7 mouse cellular contexts compared by ENCODE assay signal in the genomic region with DNA sequence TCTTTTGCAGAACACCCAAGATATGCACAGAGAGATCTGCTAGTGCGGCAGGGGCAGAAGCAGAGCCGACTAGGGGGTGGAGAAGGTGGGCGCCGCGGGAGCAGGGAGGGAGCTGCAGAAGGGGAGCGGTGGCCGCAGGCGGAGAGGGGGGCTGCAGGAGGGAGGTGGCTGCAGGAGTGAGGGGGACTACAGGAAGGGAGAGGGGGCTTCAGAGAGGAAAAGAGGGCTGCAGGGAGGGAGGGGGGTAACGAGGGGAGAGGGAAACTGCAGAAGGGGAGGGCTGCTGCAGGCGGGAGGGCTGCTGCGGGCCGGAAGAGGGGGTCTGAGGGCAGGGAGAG. TPM values are rescaled to one million over a fixed set of nuclear protein-coding genes. Genes with fewer than 3 reads are reported as not detected.
A peak's percentile ranks its signal among the peaks of the same experiment; 100 is the strongest.
DNase-seq lines count a peak whose midpoint lies in the region; ATAC-seq and TF ChIP-seq lines count a peak whose summit lies in the region.

No protein-coding gene starts in this region.

- no peaks in the 10 kb centered on the region for H3K9me3 ChIP-seq in embryonic facial prominence, embryonic 13.5 days
- H3K9me3 ChIP-seq in hindbrain, embryonic 14.5 days (ENCODE audit: control insufficient read depth, low read length): no peaks in the 10 kb centered on the region
- H3K9me3 ChIP-seq in midbrain, embryonic 16.5 days (replicated peaks; ENCODE audit: control insufficient read depth, low read length, poor library complexity, severe bottlenecking): no peaks in the 10 kb centered on the region

- peak overlapping the region; percentile 88 for H3K4me2 ChIP-seq in embryonic facial prominence, embryonic 13.5 days
- peak overlapping the region; percentile 90 for H3K4me2 ChIP-seq in hindbrain, embryonic 14.5 days (replicated peaks)
- H3K4me2 ChIP-seq in midbrain, embryonic 16.5 days (ENCODE audit: low read length): peak overlapping the region; percentile 86

- no peak for TF ChIP-seq POLR2A in liver, adult 2 months (IDR thresholded peaks at IDR 0.05; ENCODE audit: extremely low read depth, insufficient read depth, low read length)

- peak overlapping the region; percentile 56 for H3K9ac ChIP-seq in liver, adult 2 months (ENCODE audit: low read depth, low read length)
- H3K9ac ChIP-seq in embryonic facial prominence, embryonic 13.5 days: peak overlapping the region; percentile 85
- peak overlapping the region; percentile 66 for H3K9ac ChIP-seq in hindbrain, embryonic 14.5 days
- peak overlapping the region; percentile 84 for H3K9ac ChIP-seq in midbrain, embryonic 16.5 days (ENCODE audit: low read depth, low read length)

- H3K27ac ChIP-seq in liver, adult 2 months (replicated peaks; ENCODE audit: insufficient read depth, low read depth, low read length): no peak overlapping the region
- H3K27ac ChIP-seq in embryonic facial prominence, embryonic 13.5 days: peak overlapping the region; percentile 98
- peak overlapping the region; percentile 88 for H3K27ac ChIP-seq in hindbrain, embryonic 14.5 days
- H3K27ac ChIP-seq in midbrain, embryonic 16.5 days (ENCODE audit: low read length): peak overlapping the region; percentile 93

- no peaks in the 10 kb centered on the region for H3K4me1 ChIP-seq in liver, adult 2 months (ENCODE audit: control insufficient read depth, insufficient read depth, low read length)
- H3K4me1 ChIP-seq in embryonic facial prominence, embryonic 13.5 days: peaks cover 11% of the 10 kb centered on the region
- H3K4me1 ChIP-seq in hindbrain, embryonic 14.5 days (replicated peaks; ENCODE audit: control insufficient read depth, insufficient read depth, low read length): peaks cover 20% of the 10 kb centered on the region
- peaks cover 22% of the 10 kb centered on the region for H3K4me1 ChIP-seq in midbrain, embryonic 16.5 days (ENCODE audit: control insufficient read depth, insufficient read depth, low read length)

- ATAC-seq in embryonic facial prominence, embryonic 13.5 days (ENCODE audit: insufficient number of reproducible peaks, insufficient read depth, low FRiP score, low TSS enrichment, low read depth): no peak
- peak; percentile 14; the same call in 1 of the 2 replicates for ATAC-seq in hindbrain, embryonic 14.5 days (ENCODE audit: low FRiP score)
- no peak for ATAC-seq in midbrain, embryonic 16.5 days

- no peaks in the 10 kb centered on the region for H3K79me2 ChIP-seq in liver, adult 2 months (ENCODE audit: control insufficient read depth, insufficient read depth, low read length)

- no peak for TF ChIP-seq CTCF in liver, adult 2 months (IDR thresholded peaks at IDR 0.05; ENCODE audit: low read depth, low read length)

- DNase-seq in liver, adult 2 months (ENCODE audit: extremely low read depth, low read depth, low spot score): no peak
- DNase-seq in liver: no peak
- no peak for DNase-seq in hindbrain, embryonic 14.5 days (ENCODE audit: low spot score)
- no peak for DNase-seq in frontal cortex, postnatal 14 days (ENCODE audit: low spot score in 2 of 2)
- DNase-seq in layer of hippocampus, postnatal 36 days: no peak

- H3K4me3 ChIP-seq in liver, adult 2 months (ENCODE audit: insufficient read depth, low read depth, low read length): peak overlapping the region; percentile 50
- peak overlapping the region; percentile 70 for H3K4me3 ChIP-seq in embryonic facial prominence, embryonic 13.5 days
- H3K4me3 ChIP-seq in hindbrain, embryonic 14.5 days (replicated peaks; ENCODE audit: low read length): peak overlapping the region; percentile 60
- H3K4me3 ChIP-seq in midbrain, embryonic 16.5 days (ENCODE audit: low read depth, low read length): peak overlapping the region; percentile 75

- H3K27me3 ChIP-seq in liver, adult 2 months (ENCODE audit: control insufficient read depth, insufficient read depth, low read length): no peaks in the 10 kb centered on the region
- no peaks in the 10 kb centered on the region for H3K27me3 ChIP-seq in embryonic facial prominence, embryonic 13.5 days
- no peaks in the 10 kb centered on the region for H3K27me3 ChIP-seq in hindbrain, embryonic 14.5 days (ENCODE audit: control insufficient read depth, insufficient read depth, low read length)
- H3K27me3 ChIP-seq in midbrain, embryonic 16.5 days (ENCODE audit: control insufficient read depth, insufficient read depth, low read depth, low read length): no peaks in the 10 kb centered on the region

- WGBS in liver, adult 2 months: 10% methylated on average over 12 of the region's 12 CpGs
- WGBS in embryonic facial prominence, embryonic 13.5 days: under 1% methylated on average over 12 of the region's 12 CpGs
- WGBS in hindbrain, embryonic 14.5 days: under 1% methylated on average over 12 of the region's 12 CpGs
- WGBS in midbrain, embryonic 16.5 days: under 1% methylated on average over 9 of the region's 12 CpGs

- peaks cover 10% of the 10 kb centered on the region; the same call in 1 of the 2 replicates for H3K36me3 ChIP-seq in liver, adult 2 months (ENCODE audit: control insufficient read depth, insufficient read depth, low read length)
- H3K36me3 ChIP-seq in embryonic facial prominence, embryonic 13.5 days: peaks cover 58% of the 10 kb centered on the region
- H3K36me3 ChIP-seq in hindbrain, embryonic 14.5 days (replicated peaks; ENCODE audit: control insufficient read depth, insufficient read depth): peaks cover 63% of the 10 kb centered on the region
- H3K36me3 ChIP-seq in midbrain, embryonic 16.5 days (ENCODE audit: control insufficient read depth, insufficient read depth, low read length): peaks cover 45% of the 10 kb centered on the region

RNA-seq across cellular contexts. Expression of a gene that starts 2.4 kb away (rescaled TPM):
- total RNA-seq in liver, adult 2 months (2014; rRNA removed): 0.94 and 1.8 TPM in 2 replicates
- 0.48 and 0.50 TPM in 2 replicates for polyA plus RNA-seq in liver, adult 2 months (2012; rRNA removed)
- 53.8 and 58.5 TPM in 2 replicates for polyA plus RNA-seq in embryonic facial prominence, embryonic 13.5 days (2015; fragmentation: Nextera tagmentation; extraction: Ambion mirVana)
- polyA plus RNA-seq in hindbrain, embryonic 14.5 days (2014; fragmentation: Nextera tagmentation; extraction: Ambion mirVana): 33.5 and 34.0 TPM in 2 replicates
- polyA plus RNA-seq in midbrain, embryonic 16.5 days (2015; fragmentation: Nextera tagmentation; extraction: Ambion mirVana): 46.2 and 46.3 TPM in 2 replicates
- 10 to 100 TPM; 23.6 to 25.6 TPM for total RNA-seq in layer of hippocampus, postnatal 36 days (2021)

RNA-seq across cellular contexts. Expression of a gene that starts 17.9 kb away (rescaled TPM):
- 2.4 and 2.8 TPM in 2 replicates for total RNA-seq in liver, adult 2 months (2014; rRNA removed)
- polyA plus RNA-seq in liver, adult 2 months (2012; rRNA removed): 2.6 and 3.3 TPM in 2 replicates
- 14.3 and 18.8 TPM in 2 replicates for polyA plus RNA-seq in embryonic facial prominence, embryonic 13.5 days (2015; fragmentation: Nextera tagmentation; extraction: Ambion mirVana)
- 19.6 and 20.9 TPM in 2 replicates for polyA plus RNA-seq in hindbrain, embryonic 14.5 days (2014; fragmentation: Nextera tagmentation; extraction: Ambion mirVana)
- 22.2 and 23.1 TPM in 2 replicates for polyA plus RNA-seq in midbrain, embryonic 16.5 days (2015; fragmentation: Nextera tagmentation; extraction: Ambion mirVana)
- 10 to 100 TPM; 12.2 to 14.8 TPM for total RNA-seq in layer of hippocampus, postnatal 36 days (2021)

RNA-seq across cellular contexts. Expression of a gene that starts 28.4 kb away (rescaled TPM):
- total RNA-seq in liver, adult 2 months (2014; rRNA removed): 2.9 and 3.6 TPM in 2 replicates
- polyA plus RNA-seq in liver, adult 2 months (2012; rRNA removed): 1.3 TPM in 2 replicates
- polyA plus RNA-seq in embryonic facial prominence, embryonic 13.5 days (2015; fragmentation: Nextera tagmentation; extraction: Ambion mirVana): 10.7 and 10.8 TPM in 2 replicates
- polyA plus RNA-seq in hindbrain, embryonic 14.5 days (2014; fragmentation: Nextera tagmentation; extraction: Ambion mirVana): 8.1 and 9.5 TPM in 2 replicates
- 7.1 and 7.5 TPM in 2 replicates for polyA plus RNA-seq in midbrain, embryonic 16.5 days (2015; fragmentation: Nextera tagmentation; extraction: Ambion mirVana)
- 10 to 100 TPM; 12.3 to 13.9 TPM for total RNA-seq in layer of hippocampus, postnatal 36 days (2021)

RNA-seq across cellular contexts. Expression of a gene that starts 35.1 kb away (rescaled TPM):
- total RNA-seq in liver, adult 2 months (2014; rRNA removed): not detected in 2 replicates
- polyA plus RNA-seq in liver, adult 2 months (2012; rRNA removed): not detected in 2 replicates
- polyA plus RNA-seq in embryonic facial prominence, embryonic 13.5 days (2015; fragmentation: Nextera tagmentation; extraction: Ambion mirVana): 0.25 TPM in 1 of 2 replicates, not detected in the other
- polyA plus RNA-seq in hindbrain, embryonic 14.5 days (2014; fragmentation: Nextera tagmentation; extraction: Ambion mirVana): 0.31 TPM in 1 of 2 replicates, not detected in the other
- polyA plus RNA-seq in midbrain, embryonic 16.5 days (2015; fragmentation: Nextera tagmentation; extraction: Ambion mirVana): 0.29 TPM in 1 of 2 replicates, not detected in the other
- total RNA-seq in layer of hippocampus, postnatal 36 days (2021): not detected

RNA-seq across cellular contexts. Expression of a gene that starts 44.0 kb away (rescaled TPM):
- total RNA-seq in liver, adult 2 months (2014; rRNA removed): 2.4 and 2.7 TPM in 2 replicates
- 0.38 and 0.61 TPM in 2 replicates for polyA plus RNA-seq in liver, adult 2 months (2012; rRNA removed)
- 5.3 and 6.5 TPM in 2 replicates for polyA plus RNA-seq in embryonic facial prominence, embryonic 13.5 days (2015; fragmentation: Nextera tagmentation; extraction: Ambion mirVana)
- 7.1 TPM in 2 replicates for polyA plus RNA-seq in hindbrain, embryonic 14.5 days (2014; fragmentation: Nextera tagmentation; extraction: Ambion mirVana)
- 6.7 and 6.9 TPM in 2 replicates for polyA plus RNA-seq in midbrain, embryonic 16.5 days (2015; fragmentation: Nextera tagmentation; extraction: Ambion mirVana)
- total RNA-seq in layer of hippocampus, postnatal 36 days (2021): 1 to 10 TPM; 7.8 to 9.7 TPM

Comparison
In these comparisons a context has a peak if more than half of its experiments do, and no peak if none do; other contexts are left out.
1. RNA of a gene that starts 2.4 kb away (polyA plus RNA-seq): 53.8 to 58.5 TPM in embryonic facial prominence, embryonic 13.5 days, 46.2 to 46.3 TPM in midbrain, embryonic 16.5 days and 33.5 to 34.0 TPM in hindbrain, embryonic 14.5 days; 0.48 to 0.50 TPM in liver, adult 2 months; every median in the first group is over 10 times any median in the second.
2. Peak in every context shown above with its lines, with median percentiles within 50 percentile points of each other: H3K4me3 ChIP-seq, H3K9ac ChIP-seq and H3K4me2 ChIP-seq.